Mouse (Mus musculus) olfactory bulb, adult 2 months (tissue): ENCODE measurements around the gene Rassf8. TPM values are rescaled to one million over a fixed set of nuclear protein-coding genes. Genes with fewer than 3 reads are reported as not detected.

Experiments used
- H3K27ac ChIP-seq: fragments of 200-500 bp; 2 replicates; pipeline ENCODE4 v1.5.1; 2012; ENCODE audit warnings: low read depth, low read length; ENCODE audit not compliant: insufficient read depth
- H3K4me1 ChIP-seq: fragments of 200-500 bp; 2 replicates; pipeline ENCODE4 v1.6.1; 2012; ENCODE audit warnings: low read length; ENCODE audit not compliant: control insufficient read depth, insufficient read depth
- H3K4me3 ChIP-seq: fragments of 200-500 bp; 2 replicates; pipeline ENCODE4 v1.5.1; 2012; ENCODE audit warnings: mild to moderate bottlenecking, low read depth, low read length, moderate library complexity; ENCODE audit not compliant: insufficient read depth
- CTCF ChIP-seq: fragments of 200-500 bp; IDR thresholded peaks from 2 replicates; pipeline ENCODE4 v1.5.1; 2012; ENCODE audit warnings: low read depth, mild to moderate bottlenecking, low read length, moderate library complexity; ENCODE audit not compliant: insufficient read depth
- POLR2A ChIP-seq: fragments of 200-500 bp; IDR thresholded peaks from 2 replicates; pipeline ENCODE4 v1.6.1; 2012; ENCODE audit warnings: mild to moderate bottlenecking, low read depth, low read length, moderate library complexity; ENCODE audit not compliant: insufficient read depth
- WGBS: fragments of 180-500 bp; shearing (Covaris S2); methylation state at CpG from one replicate; pipeline ENCODE4 v1.1.7; 2018; 5-methylcytosine and 5-hydroxymethylcytosine counted together
- polyA plus RNA-seq: library from polyadenylated mRNA; stranded (reverse); fragments of >200 nt; gene quantifications from 2 replicates; pipeline ENCODE4 v1.2.4, GENCODE M21; 2012; ENCODE audit warnings: low replicate concordance; ENCODE audit not compliant: missing spikeins, insufficient read depth, insufficient read length

Gene Rassf8
- polyA plus RNA-seq, 1 experiment: not detected

DNA sequence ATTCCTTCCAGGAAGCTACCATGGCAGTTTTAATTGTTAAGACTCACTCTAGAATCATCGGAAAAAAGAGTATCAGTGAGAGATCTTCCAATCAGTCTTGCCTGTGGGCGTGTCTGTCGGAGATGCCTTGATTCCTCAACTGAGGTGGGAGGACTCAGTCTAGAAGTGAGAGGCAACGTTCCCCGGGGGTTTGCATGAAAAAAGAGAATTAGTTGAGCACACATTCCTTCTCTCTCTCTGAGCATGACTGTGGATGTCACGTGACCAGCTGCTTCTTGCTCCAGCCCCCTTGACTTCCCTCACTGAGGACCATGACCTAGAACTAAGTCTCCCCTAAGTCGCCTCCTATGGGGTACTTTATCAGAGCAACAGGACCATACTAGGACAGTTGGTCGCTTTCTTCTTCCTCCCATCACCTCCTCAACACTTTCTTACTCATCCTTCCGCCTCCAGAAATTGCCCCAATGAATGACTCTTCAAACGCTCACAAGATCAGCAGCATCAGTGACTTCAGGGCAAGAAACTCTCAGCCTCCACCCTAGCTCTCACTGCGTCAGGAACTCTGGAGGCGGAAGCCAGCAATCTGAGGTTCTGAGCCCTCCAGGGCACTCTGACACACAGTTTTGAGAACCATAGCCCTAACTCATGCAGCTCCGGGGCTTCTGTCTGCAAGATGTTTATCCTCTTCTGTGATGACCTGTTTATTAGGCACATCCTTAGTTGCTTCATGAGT is 23.3 kb upstream of the Rassf8 start:
- H3K4me3 ChIP-seq: no peak overlapping the region
- WGBS: 58% methylated on average over 13 of the region's 13 CpGs
- TF ChIP-seq CTCF (no peak), POLR2A (no peak)
- peaks cover 10% of the 10 kb centered on the region; the same call in 1 of the 2 replicates for H3K4me1 ChIP-seq
- H3K27ac ChIP-seq: no peak overlapping the region

DNA sequence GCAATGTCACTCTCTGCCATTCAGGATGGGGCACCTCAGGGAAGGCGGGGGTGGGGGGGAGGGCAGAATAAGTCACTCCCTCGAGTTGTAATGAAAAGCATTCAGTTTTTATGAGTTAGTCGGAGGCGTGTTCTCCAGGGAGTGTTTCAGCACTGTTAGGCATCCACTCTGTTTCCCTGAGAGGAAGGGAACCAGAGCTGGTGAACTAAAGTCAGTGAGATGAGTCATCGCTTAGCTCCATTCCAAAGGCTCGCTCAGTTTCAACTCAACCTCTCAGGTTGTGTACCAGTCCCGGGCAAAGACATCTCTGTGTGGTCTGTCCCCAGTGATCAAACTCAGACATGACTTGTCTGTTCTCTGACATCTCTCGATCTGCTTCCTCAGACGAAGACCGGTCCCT is 20.7 kb upstream of the Rassf8 start:
- TF ChIP-seq CTCF: no peak
- TF ChIP-seq POLR2A: no peak
- 59% methylated on average over 10 of the region's 10 CpGs for WGBS
- Histone ChIP-seq H3K4me1 (peaks cover 10% of the 10 kb centered on the region; the same call in 1 of the 2 replicates), H3K4me3 (no peak overlapping the region), H3K27ac (no peak overlapping the region)

DNA sequence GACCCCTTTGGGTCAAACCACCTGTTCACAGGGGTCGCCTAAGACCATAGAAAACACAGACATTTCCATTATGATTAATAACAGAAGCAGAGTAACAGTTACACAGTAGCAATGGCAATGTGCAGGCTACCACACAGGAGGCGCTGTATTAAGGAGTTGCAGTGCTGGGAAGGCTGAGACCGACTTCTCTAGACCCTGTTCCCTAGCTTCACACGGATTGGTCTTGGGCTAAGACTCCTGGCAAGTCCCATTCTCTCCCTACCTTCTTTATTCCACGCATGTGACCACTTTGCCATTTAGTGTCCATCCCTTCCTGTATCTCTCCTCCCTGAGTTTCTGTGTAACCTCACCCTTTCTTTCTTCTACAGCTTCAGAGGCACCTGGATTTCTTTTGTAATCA is 19.6 kb upstream of the Rassf8 start:
- 74% methylated on average over 5 of the region's 5 CpGs for WGBS
- Histone ChIP-seq H3K4me3 (no peak overlapping the region), H3K4me1 (peaks cover 12% of the 10 kb centered on the region; the same call in 1 of the 2 replicates), H3K27ac (no peak overlapping the region)
- TF ChIP-seq CTCF (no peak), POLR2A (no peak)

DNA sequence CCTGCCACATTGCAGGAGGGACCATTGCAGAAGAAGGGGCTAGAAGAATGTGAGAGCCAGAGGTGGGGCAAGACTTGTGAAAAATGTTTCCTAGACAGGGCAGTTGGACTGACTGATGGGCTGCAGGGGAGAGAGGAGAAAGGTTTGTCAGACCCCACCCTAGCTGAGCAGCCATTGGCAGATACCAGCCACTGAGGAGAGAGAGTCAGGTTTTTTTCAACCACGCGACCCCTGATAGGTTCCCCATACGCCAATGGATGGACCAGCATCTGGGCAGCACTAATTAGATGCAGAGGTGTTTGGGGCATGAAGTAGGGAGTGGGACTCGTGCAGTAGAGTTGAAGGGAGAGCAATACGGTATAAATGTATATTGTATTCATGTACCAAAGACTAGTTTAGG is 13.7 kb upstream of the Rassf8 start:
- peaks cover 6% of the 10 kb centered on the region; the same call in 1 of the 2 replicates for H3K4me1 ChIP-seq
- no peak overlapping the region for H3K27ac ChIP-seq
- TF ChIP-seq CTCF (no peak), POLR2A (no peak)
- H3K4me3 ChIP-seq: no peak overlapping the region
- 87% methylated on average over 5 of the region's 5 CpGs for WGBS

GRCm38 (mm10) chr6:145733276-145733675 is 13.3 kb upstream of the Rassf8 start:
- 51% methylated on average over 4 of the region's 4 CpGs for WGBS
- Histone ChIP-seq H3K4me1 (peaks cover 6% of the 10 kb centered on the region; the same call in 1 of the 2 replicates), H3K27ac (no peak overlapping the region), H3K4me3 (no peak overlapping the region)
- TF ChIP-seq CTCF (no peak), POLR2A (no peak)

DNA sequence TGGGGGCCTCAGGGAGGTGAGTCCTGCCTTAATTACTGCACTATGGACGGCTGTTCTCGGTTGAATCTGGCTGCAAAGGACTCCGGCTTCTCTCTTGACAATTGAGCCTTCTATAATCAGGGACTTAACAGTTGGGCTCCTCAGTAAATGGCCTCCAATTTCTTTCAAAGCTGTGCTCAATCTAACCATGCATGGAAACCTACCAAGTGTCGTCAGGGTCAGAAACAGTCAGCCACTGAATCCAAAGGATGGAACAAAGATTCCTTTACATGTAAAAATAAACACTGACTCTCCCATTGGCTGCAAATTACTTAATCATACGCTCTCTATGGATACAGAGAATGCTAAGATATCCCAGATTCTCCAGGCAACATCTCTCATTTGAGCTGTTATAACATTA is 12.6 kb upstream of the Rassf8 start:
- TF ChIP-seq CTCF (no peak), POLR2A (no peak)
- 69% methylated on average over 5 of the region's 5 CpGs for WGBS
- H3K4me1 ChIP-seq: peaks cover 6% of the 10 kb centered on the region; the same call in 1 of the 2 replicates
- H3K4me3 ChIP-seq: no peak overlapping the region
- no peak overlapping the region for H3K27ac ChIP-seq

DNA sequence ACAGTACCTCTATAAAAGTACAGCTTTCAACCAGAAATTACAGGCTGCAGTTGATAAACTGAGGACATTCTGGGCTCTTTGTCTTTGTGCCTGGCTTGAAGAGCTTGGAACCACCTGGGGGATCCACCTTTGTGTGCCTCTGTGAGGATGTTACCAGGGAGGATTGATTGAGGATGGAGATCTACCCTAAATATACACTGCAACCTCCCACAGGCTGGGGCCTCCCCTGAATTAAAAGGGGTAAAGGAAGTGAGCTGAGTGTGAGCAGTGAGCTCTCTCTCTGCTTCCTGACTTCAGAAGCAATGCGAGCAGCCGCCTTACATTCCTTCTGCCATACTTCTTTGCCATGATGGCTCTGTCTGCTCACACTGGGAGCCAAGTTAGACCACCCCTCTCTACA is 10.4 kb upstream of the Rassf8 start:
- peaks cover 6% of the 10 kb centered on the region; the same call in 1 of the 2 replicates for H3K4me1 ChIP-seq
- 81% methylated on average over 2 of the region's 2 CpGs for WGBS
- no peak for TF ChIP-seq POLR2A
- no peak for TF ChIP-seq CTCF
- no peak overlapping the region for H3K4me3 ChIP-seq
- H3K27ac ChIP-seq: no peak overlapping the region

GRCm38 (mm10) chr6:145739231-145739630 is 7.3 kb upstream of the Rassf8 start:
- no peak for TF ChIP-seq CTCF
- TF ChIP-seq POLR2A: no peak
- Histone ChIP-seq H3K4me1 (peaks cover 4% of the 10 kb centered on the region; the same call in 1 of the 2 replicates), H3K27ac (no peak overlapping the region), H3K4me3 (no peak overlapping the region)
- WGBS: 90% methylated on average over 6 of the region's 6 CpGs

DNA sequence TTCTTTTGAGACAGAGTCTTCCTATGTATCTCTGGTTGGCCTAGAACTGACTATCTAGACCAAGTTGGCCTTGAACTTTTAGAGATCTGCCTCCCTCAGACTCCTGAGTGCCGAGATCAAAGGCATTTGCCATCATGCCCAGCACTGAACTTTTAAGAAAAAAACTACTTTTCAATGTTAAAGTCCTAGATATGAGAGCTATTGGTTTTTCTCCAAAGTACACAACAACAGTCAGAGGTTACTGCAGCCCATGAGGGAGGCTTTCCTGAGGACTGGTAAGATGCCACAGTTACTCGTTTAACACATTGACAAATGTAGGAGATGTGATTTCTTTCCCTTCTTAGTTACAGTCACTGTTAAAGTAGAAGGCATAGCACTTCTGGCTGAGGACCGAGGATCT is 6.5 kb upstream of the Rassf8 start:
- WGBS: 88% methylated on average over 3 of the region's 3 CpGs
- H3K27ac ChIP-seq: no peak overlapping the region
- H3K4me1 ChIP-seq: peaks cover 4% of the 10 kb centered on the region; the same call in 1 of the 2 replicates
- H3K4me3 ChIP-seq: no peak overlapping the region
- TF ChIP-seq CTCF: no peak
- TF ChIP-seq POLR2A: no peak

DNA sequence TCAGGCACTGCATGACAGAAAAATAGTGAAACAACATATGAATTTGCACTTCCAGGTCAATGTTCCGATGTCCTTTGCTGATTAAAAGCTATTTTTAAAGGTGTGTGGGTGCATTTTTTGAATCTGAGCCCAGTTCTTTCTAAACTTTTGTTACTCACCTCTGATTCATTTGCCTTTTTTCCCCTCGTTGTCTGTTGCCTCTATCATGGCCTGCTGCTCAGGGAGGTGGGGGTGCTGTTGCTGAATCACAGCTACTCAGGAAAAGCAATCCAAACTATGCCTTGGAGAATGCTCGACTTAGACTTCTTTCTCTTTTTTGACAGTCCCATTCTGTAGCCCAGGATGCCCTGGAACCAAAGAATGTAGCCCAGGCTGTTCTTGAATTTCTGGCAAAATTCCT is 1.3 kb upstream of the Rassf8 start:
- H3K27ac ChIP-seq: peak overlapping the region; percentile 74

More for the DNA sequence above, 1.3 kb upstream of the Rassf8 start:
- Histone ChIP-seq H3K4me1 (peaks cover 5% of the 10 kb centered on the region), H3K4me3 (no peak overlapping the region)
- WGBS: 18% methylated on average over 3 of the region's 3 CpGs
- no peak for TF ChIP-seq POLR2A
- TF ChIP-seq CTCF: no peak
